Mouse (Mus musculus): ENCODE measurements around the gene Ptprn2. TPM values are rescaled to one million over a fixed set of nuclear protein-coding genes. Genes with fewer than 3 reads are reported as not detected.
A peak's percentile ranks its signal among the peaks of the same experiment; 100 is the strongest.

The Ptprn2 gene
- total RNA-seq, 2 experiments from 2014 or later = not detected

DNA sequence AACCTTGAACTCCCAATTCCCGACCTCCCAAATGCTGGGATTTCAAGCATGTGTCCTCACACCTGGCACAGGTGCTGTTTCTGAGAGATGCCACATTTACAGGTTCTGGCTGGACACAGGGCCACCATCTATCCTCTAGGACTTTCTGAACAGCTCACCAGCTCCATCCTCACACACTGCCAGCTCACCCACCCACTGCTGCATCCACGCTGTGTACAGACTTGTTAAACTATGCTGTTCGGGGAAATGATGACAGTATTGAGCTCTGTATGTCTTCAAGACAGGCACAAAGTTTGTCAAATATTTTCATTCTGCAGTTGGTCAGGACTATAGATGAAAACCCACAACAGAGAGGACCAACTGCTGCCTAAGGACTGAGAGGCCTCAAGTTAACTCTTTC, 751.5 kb downstream of the Ptprn2 start:
- no peak for ATAC-seq (replicated peaks; ENCODE audit: poor library complexity, severe bottlenecking)

DNA sequence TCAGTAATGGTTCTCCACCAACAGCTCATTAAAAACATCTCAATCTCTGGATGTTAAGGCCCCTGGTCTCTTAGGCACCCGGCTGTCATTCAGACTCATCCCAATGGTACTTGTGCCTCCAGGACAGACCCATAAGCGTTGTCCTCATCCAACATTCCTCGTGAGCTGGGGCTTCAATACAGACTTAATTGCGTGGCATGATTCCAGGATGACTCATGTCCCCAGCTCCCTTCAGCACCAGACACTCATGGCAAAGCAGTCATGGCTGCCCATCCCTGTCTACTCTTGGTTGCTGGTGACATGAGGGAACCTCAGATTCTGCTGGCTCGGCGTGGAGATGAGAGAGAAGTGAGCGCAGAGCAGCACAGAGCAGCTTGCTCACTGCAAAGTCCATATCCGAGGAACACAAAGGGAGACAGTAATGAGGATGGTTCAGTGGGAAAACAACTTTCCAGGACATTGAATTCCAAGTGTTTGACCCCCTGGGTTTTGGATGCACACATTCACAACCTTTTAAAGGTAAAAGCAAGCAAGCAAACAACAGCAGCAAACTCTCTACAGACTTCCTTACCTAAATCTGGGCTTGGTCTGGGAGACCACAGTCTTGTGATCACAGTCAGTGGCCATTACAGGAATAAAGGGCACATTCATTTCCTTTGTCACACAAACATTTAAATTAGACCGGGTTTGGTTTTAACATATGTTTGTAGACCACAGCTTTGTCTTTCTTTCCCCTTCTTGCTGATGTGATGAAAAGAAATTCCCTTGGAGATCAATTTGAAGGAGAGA, 754.6 kb downstream of the Ptprn2 start:
- no peak for ATAC-seq (replicated peaks; ENCODE audit: poor library complexity, severe bottlenecking)

DNA sequence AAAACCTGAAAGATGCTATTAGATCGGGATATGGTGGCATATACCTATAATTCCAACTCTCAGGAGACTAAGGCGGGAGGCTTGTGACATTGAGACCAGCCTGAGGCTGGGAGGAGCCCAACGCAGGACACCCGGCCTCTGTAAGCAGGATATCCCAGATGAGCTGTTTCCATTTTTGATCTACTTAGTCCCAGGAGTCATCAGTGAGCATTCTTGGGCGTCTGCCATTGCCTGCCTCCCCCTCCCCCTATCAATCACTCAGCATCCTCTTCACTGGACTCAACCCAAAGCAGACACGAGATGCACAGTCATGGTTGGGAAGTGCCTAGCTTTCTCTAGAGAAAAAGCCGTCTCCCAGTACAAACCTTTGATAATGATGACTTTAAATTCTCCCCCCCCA, 756.7 kb downstream of the Ptprn2 start:
- no peak for ATAC-seq (replicated peaks; ENCODE audit: poor library complexity, severe bottlenecking)

DNA sequence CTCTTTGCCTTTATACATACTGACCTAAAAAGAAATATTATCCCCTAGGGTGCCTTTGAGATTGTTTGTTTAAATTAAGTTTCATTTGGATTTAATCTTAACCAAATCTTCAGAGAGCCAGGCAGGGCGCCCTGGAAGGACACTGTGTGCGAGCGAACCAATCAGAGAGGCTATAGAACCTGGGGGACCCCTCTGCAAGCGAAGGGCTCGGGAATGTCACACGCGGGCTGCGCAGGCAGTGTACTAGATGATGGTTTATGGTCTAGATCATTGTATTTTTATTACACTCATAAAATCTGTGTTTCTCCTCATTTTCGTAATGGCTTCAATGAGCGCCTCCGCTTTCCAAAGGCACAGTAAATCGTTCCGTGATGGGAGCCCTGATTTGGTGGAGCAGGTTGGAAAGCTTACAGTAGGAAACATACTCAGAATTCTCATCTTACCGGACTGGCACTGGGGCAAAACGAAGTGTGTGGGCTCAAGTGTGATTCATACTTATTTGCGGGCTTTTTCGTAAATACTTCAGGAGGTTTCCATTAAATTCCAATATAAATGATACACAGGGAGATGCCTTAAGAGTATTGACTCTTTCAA, 760.5 kb downstream of the Ptprn2 start:
- no peak for ATAC-seq (replicated peaks; ENCODE audit: poor library complexity, severe bottlenecking)

DNA sequence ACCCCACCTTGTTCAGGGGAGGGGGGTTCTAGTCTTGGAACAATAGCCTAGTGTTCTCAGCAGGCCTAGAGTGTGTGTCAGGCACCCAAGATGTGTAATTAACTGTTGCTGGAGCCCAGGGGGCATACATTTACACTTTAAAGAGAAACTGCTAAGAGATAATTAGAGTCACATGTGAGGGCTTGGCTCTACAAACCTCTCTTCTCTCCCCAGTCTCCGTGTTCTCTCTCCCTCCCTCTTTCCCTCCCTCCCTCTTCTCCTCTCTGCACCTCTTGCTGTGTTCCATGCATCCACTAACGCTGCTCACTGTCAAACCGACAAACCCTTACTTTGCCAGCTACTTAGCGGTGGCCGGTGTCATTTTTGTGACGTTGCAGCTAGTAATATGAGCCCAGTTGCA, 764.9 kb downstream of the Ptprn2 start:
- no peak for ATAC-seq (replicated peaks; ENCODE audit: poor library complexity, severe bottlenecking)

DNA sequence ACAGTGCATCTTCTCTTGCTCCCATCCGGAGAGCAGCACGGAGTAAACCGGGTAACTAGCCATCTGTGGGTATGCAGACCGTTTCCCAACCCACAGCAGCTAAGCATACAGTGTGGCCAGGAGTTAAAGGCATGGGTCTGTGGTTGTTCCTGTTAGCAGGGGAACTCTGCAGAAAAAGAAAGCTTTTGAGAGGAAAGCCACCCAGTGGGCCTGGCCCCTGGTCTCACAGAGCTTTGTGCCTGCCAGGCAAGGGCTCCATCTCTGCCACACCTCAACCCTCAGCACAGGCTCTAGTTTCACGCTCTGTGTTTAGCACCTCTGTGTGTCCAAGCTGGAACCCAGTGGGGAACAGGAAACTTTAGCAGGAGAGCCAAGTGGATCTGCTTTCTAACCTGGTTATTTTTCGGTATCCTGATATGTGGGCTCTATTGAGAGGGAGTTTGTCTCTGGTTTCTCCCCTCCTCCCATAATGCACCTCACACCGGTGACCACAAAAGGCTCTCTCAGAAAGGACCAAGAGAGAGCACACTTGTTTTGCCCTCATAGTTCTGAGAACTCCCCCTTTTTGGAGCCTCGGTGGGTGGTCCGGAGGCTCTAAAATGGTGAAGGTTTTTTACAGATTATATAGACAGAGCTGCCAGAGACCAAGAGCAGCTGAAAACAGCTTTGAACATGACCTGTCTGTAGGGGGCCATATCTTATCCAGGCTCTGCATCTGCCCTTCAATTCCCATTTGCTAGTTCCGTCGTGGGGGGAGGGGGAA, 766.3 kb downstream of the Ptprn2 start:
- ATAC-seq (replicated peaks; ENCODE audit: poor library complexity, severe bottlenecking) = peak; percentile 48

DNA sequence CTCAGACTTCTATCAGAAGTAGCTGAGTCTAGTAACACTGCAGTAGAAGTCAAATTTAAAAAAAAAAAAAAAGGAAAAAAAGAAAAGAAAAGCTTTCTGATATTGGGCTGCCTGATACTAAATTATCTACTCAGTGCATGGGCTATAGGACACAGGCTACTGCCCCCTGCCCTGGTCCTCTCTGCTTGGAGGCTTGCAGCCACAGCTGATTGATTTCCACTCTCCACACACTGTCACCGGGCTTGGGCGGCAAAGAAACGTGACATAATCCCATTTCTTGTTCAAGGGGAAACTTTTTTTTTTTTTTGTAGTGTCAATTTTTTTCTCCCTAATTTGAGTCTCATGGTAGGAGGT, 766.9 kb downstream of the Ptprn2 start:
- ATAC-seq (replicated peaks; ENCODE audit: poor library complexity, severe bottlenecking) = no peak

DNA sequence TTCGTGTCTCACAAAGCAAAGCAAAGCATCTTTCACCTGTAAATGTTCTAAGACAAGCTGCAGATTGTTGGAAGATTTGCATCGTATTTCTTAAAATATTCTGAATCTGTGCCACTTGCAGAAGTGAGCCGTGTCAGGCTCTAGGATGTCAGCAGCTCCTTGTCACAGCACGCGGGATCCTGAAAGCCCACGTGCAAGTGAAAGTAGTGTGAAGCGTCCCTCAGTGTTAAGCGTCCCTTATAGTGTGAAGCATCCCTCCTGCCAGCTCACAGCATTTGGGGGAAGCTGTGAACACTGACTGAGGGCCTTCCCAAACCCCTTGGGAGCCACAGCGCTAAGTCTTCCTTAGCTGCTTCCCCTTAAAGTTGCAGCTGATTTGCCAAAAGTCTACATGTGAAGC, 768.8 kb downstream of the Ptprn2 start:
- ATAC-seq (replicated peaks; ENCODE audit: poor library complexity, severe bottlenecking) = no peak

DNA sequence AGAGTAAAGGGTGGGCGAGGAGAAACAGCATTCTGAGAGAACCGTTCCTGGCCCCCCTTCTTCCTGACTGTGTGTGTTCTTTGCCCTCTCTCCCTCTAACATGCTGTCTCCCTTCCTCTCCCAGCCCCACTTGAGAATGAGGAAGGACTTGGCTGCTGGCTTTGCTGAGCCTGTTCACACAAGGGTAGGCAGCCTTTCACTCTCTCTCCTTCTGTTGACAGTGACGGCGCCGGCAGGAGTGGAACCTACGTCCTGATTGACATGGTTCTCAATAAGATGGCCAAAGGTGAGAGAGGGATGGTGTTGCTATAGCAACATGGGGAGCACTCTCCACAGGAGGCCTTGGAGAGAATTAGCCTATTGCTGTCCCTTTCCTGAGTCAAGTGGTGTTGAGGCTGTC, 769.8 kb downstream of the Ptprn2 start:
- ATAC-seq (replicated peaks; ENCODE audit: poor library complexity, severe bottlenecking) = peak; percentile 61

DNA sequence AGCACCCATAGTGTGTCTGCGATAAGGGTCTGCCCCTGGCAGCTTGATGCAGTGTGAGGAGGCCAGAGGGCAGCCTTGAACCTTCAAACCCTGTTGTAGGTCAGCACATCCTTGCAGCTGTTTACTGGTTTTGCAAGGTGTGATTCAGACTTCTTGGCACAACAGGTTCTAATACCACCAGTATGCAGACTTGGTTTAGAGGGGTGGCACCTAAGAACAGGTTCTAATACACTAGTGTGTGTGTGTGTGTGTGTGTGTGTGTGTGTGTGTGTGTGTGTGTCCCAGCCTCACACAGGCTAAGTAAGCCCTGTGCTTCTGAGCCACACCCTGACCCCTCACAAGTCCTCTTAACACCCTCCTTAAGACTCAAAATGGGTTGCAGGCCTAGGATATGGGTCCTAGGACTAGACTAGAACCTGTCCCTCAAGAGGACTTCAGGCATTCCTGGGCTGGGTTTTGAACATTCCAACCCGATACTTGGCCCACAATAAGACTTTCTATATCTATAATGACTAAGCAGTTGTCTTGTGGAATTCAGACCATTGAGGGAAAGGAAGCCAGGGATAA, 770.3 kb downstream of the Ptprn2 start:
- no peak for ATAC-seq (replicated peaks; ENCODE audit: poor library complexity, severe bottlenecking)

DNA sequence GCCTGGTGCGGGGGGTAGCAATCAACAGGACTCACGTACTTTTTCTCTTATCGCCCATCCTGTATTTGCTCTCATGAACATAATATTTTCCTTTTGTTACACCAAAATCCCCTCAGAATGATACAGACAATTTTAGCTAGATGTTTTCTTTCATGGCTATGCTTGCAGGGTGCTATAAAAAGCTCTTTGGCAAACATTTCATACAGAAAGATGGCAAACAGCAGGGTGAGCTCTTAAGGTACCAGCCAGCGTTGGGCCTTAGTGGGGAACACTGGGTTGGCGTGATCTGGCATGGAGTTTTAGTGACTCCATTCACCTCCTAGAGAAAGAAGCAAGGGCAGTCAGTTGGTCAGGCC, 771.3 kb downstream of the Ptprn2 start:
- no peak for ATAC-seq (replicated peaks; ENCODE audit: poor library complexity, severe bottlenecking)

DNA sequence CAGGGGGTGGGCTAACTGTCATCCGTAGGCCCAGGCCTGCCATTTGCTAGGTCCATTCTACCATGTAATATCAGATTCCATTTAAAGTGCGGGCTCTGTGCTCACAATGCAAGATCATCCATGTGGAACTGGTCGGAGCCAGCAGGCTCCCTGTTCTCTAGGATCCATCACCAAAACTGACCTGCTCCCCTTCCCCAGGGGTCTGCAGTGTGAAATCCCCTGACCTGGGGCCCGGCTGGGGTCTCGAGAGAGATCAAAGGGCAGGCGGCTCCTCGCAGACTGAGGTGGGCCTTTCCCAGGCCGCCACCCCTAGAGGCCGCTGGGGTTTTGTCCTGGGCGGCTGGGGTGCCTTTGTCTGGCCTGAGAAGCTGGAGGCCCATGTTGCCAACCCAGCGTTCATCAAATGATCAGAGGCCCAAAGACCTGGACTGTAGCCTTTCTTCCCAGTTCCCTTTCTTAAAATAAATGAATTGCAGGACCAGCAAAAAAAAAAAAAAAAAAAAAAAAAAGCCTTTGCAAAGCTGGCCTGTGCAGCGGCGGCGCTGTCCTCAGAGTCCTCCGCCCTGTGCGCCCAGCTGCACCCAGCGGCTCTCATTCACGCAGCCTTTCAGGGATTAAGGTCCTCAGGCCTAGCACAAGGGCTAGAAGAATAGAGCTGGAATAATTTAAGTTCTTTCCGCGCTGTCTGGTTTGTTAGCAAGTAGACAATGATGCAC, 771.8 kb downstream of the Ptprn2 start:
- ATAC-seq (replicated peaks; ENCODE audit: poor library complexity, severe bottlenecking) = no peak

DNA sequence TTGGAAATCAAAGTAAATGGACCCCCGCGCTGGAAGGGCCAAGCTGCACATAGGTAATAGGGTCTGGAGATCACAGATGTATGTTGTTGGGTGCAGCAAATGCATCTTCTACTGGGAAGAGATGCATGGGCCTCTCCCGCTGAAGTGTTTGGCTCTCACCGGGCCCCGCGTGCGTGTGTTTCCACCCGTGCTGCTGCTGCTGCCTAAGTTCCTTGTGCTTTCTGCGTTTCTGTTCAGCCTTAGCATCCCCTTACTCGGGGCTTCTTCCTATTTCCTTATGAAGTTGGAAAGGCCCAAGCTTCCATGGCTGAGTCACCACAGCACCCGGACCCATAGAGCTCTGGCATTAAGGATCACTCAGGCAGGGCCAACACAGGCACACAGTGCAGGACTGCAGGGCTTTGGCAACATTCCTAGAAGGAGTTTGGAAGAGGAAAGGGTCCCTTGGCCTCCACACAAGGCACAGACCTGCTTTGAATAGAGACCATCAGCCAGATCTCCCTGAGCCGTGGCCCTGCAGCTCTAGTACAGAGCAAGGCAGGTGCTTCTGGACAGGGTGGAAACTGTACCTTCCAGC, 772.5 kb downstream of the Ptprn2 start:
- ATAC-seq (replicated peaks; ENCODE audit: poor library complexity, severe bottlenecking) = no peak

DNA sequence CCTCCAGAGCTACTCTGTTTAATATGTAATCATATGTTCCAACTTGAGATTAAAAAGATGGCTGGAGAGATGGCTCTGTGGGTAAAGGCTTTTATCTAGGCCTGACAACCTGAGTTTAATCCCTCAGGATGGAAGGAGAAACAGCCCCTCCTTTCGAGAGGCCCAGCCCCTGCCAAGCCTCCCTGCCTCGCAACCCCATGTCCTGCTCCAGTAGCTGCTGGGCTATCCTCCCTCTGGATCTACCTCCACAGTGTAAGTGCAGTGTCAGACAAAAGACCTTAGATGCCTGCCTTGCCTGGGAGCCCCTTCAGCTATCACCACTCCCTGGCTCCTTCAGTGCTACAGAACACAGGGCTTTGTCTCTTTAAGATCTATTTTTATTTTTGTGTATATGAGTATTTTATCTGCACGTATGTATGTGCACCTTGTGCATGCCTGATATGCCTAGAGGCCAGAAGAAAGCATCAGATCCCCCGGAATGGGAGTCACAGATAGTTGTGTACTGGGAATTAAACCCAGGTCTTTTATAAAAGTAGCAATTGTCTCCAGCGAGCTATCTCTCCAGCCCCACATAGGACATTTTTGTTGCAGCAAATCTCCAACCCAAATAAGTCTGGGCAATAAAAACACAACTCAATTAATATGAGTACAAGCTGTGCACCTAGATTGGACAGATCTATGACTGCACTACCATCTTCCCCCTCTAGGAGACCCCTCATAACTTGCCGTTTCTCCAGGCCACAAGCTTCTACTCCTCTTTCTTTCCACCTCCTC, 775.1 kb downstream of the Ptprn2 start:
- ATAC-seq (replicated peaks; ENCODE audit: poor library complexity, severe bottlenecking) = no peak; the same call in 1 of the 2 replicates

DNA sequence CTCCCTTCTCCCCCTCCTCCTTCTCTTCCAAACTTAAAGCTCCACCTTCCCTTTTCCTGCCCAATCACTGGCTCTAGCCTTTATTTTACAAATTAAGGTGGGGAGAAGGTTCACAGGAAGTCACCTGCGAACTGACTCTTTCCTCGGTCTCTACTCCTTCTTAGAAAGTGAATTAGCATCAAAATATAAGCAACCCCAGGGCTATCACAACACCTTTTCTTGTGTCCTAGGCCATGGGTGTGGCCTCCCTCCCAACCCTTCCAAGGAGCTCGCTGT, 775.6 kb downstream of the Ptprn2 start:
- ATAC-seq (replicated peaks; ENCODE audit: poor library complexity, severe bottlenecking) = no peak

DNA sequence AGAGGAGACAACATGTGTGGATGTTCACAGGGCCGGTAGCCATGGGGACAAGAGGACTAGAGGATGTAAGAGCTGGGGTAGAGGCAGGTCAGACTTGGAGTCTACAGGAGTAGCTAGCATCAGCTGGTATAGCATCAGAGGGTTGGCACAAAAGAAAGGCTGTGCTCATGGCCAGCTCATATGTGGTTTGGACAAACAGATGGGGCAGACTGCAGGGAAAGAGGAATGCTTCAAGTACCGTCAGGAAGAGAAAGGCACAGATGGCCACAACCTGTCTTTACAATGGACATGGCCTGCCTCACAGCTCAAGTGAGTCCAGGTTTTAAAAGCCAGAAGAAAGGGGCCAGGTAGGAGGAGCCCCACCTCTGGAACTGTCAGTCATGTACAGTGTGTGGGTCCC, 776.5 kb downstream of the Ptprn2 start:
- ATAC-seq (replicated peaks; ENCODE audit: poor library complexity, severe bottlenecking) = no peak

DNA sequence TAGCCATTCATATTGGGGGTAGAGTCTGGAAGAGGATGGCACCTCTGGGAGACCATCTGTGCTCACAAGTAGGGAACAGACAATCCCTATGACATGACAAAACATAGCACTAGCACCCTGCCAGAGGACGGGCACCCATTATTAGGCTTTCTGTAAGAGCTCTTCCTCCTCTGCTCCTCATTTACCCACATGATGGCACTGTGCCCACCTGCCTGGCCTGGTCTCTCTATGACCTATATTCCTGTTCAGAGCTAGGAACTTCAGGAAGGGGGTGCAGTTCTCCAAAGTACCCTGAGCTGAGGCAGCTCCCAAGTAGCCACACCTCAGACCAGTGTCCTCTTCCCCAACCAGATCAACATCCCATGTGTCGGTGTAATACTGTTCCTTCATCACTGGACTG, 777.6 kb downstream of the Ptprn2 start:
- ATAC-seq (replicated peaks; ENCODE audit: poor library complexity, severe bottlenecking) = no peak

DNA sequence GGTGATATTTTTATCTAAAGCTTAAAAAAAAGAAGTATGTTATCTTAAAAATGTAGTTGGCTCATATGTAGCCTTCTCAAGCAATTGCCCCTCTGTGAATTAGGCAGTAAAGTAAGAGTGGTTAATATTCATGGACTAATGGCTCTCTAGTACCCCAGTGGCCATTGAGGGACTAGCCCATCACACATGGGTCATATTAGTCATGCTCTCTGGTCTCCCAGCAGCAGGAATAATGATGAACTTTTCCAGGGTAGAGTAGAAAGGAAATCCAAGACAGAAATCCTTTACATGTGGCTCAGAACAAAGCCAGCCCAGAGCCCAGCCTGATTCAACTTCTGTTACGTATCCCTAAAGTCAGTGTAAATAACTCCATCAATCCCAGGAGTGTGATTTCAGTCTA, 779.7 kb downstream of the Ptprn2 start:
- ATAC-seq (replicated peaks; ENCODE audit: poor library complexity, severe bottlenecking) = no peak

DNA sequence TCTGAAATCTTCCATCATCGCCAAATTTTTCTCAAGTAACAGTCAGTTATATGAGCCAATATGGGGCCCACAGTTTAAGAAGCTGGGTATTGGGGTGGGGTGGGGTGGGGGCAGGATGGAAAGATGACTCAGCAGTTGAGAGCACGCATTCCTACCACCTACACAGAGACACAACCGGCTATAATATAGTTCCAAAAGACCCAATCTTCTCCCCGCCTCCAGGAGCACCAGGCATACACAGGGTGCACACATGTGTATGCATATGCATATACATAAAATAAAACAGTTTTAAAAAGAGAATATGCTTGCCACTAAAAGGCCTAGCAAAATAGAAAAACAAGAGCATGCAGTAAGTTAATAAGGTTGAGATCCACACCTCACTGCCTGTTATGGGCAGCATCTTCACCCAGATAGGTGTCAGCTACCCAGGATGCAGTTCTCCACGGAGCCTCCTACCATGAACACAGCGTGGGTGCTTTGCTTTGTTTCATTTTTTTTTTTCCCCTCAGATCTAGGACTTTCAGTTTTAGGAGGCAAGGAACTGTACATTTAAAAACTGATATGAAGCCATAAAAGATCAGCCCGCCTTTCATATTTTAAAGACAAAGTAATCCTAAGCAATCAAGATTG, 783.1 kb downstream of the Ptprn2 start:
- ATAC-seq (replicated peaks; ENCODE audit: poor library complexity, severe bottlenecking) = no peak
